ENCODE assay signal across 8 mouse cellular contexts in genomic region chr8:79398251-79398981, GRCm38 (mm10). TPM values are rescaled to one million over a fixed set of nuclear protein-coding genes. Genes with fewer than 3 reads are reported as not detected.
DNase-seq lines count a peak whose midpoint lies in the region; ATAC-seq and TF ChIP-seq lines count a peak whose summit lies in the region.

No protein-coding gene starts in this region.

- no peaks in the 10 kb centered on the region; the same call in 1 of the 2 replicates for H3K36me3 ChIP-seq in kidney, embryonic 15.5 days
- no peaks in the 10 kb centered on the region for H3K36me3 ChIP-seq in neural tube, embryonic 15.5 days

- WGBS in kidney, embryonic 15.5 days: under 1% methylated on average over 63 of the region's 68 CpGs
- under 1% methylated on average over 62 of the region's 68 CpGs for WGBS in lung, adult 2 months
- WGBS in neural tube, embryonic 15.5 days: under 1% methylated on average over 59 of the region's 68 CpGs

- H3K9me3 ChIP-seq in kidney, embryonic 15.5 days (replicated peaks): no peaks in the 10 kb centered on the region
- H3K9me3 ChIP-seq in neural tube, embryonic 15.5 days (replicated peaks): no peaks in the 10 kb centered on the region

- H3K27ac ChIP-seq in kidney, embryonic 15.5 days: peak overlapping the region; percentile 96
- H3K27ac ChIP-seq in neural tube, embryonic 15.5 days (replicated peaks): peak overlapping the region; percentile 97

- H3K4me1 ChIP-seq in kidney, embryonic 15.5 days: peaks cover 30% of the 10 kb centered on the region
- H3K4me1 ChIP-seq in lung, adult 2 months (ENCODE audit: control insufficient read depth, insufficient read depth, low read length): peaks cover 16% of the 10 kb centered on the region
- peaks cover 39% of the 10 kb centered on the region for H3K4me1 ChIP-seq in neural tube, embryonic 15.5 days

- peak overlapping the region; percentile 91 for H3K4me3 ChIP-seq in kidney, embryonic 15.5 days (replicated peaks)
- peak overlapping the region; percentile 76 for H3K4me3 ChIP-seq in lung, adult 2 months (replicated peaks; ENCODE audit: extremely low read depth, low read depth, low read length)
- peak overlapping the region; percentile 73 for H3K4me3 ChIP-seq in neural tube, embryonic 15.5 days (replicated peaks)

- DNase-seq in ovary, postnatal 10 days (ENCODE audit: low spot score): peak; percentile 15
- no peak for DNase-seq in ovary, postnatal 14 days (ENCODE audit: low spot score)
- DNase-seq in cerebellum, adult 9-11 months: peak; percentile 41
- peak; percentile 96 for DNase-seq in heart, adult 11 months
- DNase-seq in lung, adult 2 months: peak; percentile 44
- DNase-seq in spleen, postnatal 36 days (ENCODE audit: low spot score in 2 of 2): no peak

- peak overlapping the region; percentile 69 for H3K4me2 ChIP-seq in kidney, embryonic 15.5 days
- H3K4me2 ChIP-seq in neural tube, embryonic 15.5 days: peak overlapping the region; percentile 70

- H3K27me3 ChIP-seq in kidney, embryonic 15.5 days: no peaks in the 10 kb centered on the region
- H3K27me3 ChIP-seq in neural tube, embryonic 15.5 days (replicated peaks): no peaks in the 10 kb centered on the region

- peak overlapping the region; percentile 96 for H3K9ac ChIP-seq in kidney, embryonic 15.5 days
- peak overlapping the region; percentile 93 for H3K9ac ChIP-seq in neural tube, embryonic 15.5 days (replicated peaks)

- TF ChIP-seq CTCF in lung, adult 2 months (IDR thresholded peaks at IDR 0.05; ENCODE audit: insufficient read depth, low read length): no peak

- ATAC-seq in kidney, embryonic 15.5 days (replicated peaks; ENCODE audit: low FRiP score): peak; percentile 55
- ATAC-seq in neural tube, embryonic 15.5 days (ENCODE audit: low FRiP score): peak; percentile 71

- TF ChIP-seq POLR2A in lung, adult 2 months (IDR thresholded peaks at IDR 0.05; ENCODE audit: borderline replicate concordance, extremely low read depth, low read depth, low read length): peak; percentile 44; the same call in 1 of the 2 replicates

RNA-seq across cellular contexts. Expression of gene Smad1, which starts 0.9 kb away (rescaled TPM):
- 40.0 and 41.0 TPM in 2 replicates for polyA plus RNA-seq in kidney, embryonic 15.5 days (2015; fragmentation: Nextera tagmentation; extraction: Ambion mirVana)
- 35.0 and 46.0 TPM in 2 replicates for polyA plus RNA-seq in lung, adult 2 months (2012; rRNA removed)
- polyA plus RNA-seq in neural tube, embryonic 15.5 days (2015; fragmentation: Nextera tagmentation; extraction: Ambion mirVana): 54.3 and 59.0 TPM in 2 replicates

Comparison
In these comparisons a context has a peak if more than half of its experiments do, and no peak if none do; other contexts are left out.
1. DNase-seq: peak in ovary, postnatal 10 days (single experiment), cerebellum, adult 9-11 months (single experiment), heart, adult 11 months (single experiment) and lung, adult 2 months (single experiment); none in ovary, postnatal 14 days (single experiment) and spleen, postnatal 36 days (0 of 2).
2. Peak in every context shown above with its lines, with median percentiles within 50 percentile points of each other: H3K4me3 ChIP-seq.